26 mouse cellular contexts compared by ENCODE assay signal in genomic region chr11:97978392-97978791, GRCm38 (mm10). TPM values are rescaled to one million over a fixed set of nuclear protein-coding genes. Genes with fewer than 3 reads are reported as not detected.
"Had no signal": no experiment of that assay in that cellular context is flagged by ENCODE, and none has a peak within 500 bp of the region (broad histone marks: within the 10 kb centered on the region; RNA-seq: fewer than 3 reads in every experiment).

No protein-coding gene starts in this region.

- DNase-seq: gastrocnemius, postnatal 14 days; gastrocnemius, postnatal 36 days; heart, adult 18-20 months; heart, postnatal 14 days; heart, postnatal 36 days; kidney, adult 11 months; kidney, adult 2 months; kidney, adult 9 months; kidney, postnatal 14 days; kidney, postnatal 36 days; layer of hippocampus, adult 9-11 months; layer of hippocampus, postnatal 36 days; left cerebral cortex, postnatal 4 days; liver; liver, embryonic 13.5 days had no signal

- H3K27ac ChIP-seq: heart, embryonic 10.5 days; heart, embryonic 13.5 days; hindbrain, embryonic 13.5 days; hindbrain, embryonic 15.5 days; hindbrain, postnatal 0 days; kidney, embryonic 15.5 days; kidney, postnatal 0 days; limb, embryonic 12.5 days; liver, embryonic 13.5 days; liver, embryonic 15.5 days had no signal

- ATAC-seq: hindbrain, postnatal 0 days; intestine, embryonic 16.5 days had no signal

- H3K9me3 ChIP-seq: heart, embryonic 10.5 days; heart, embryonic 13.5 days; hindbrain, embryonic 13.5 days; hindbrain, embryonic 15.5 days; kidney, embryonic 15.5 days; limb, embryonic 12.5 days; liver, embryonic 13.5 days; liver, embryonic 15.5 days had no signal

- H3K27me3 ChIP-seq: kidney, embryonic 15.5 days had no signal

- H3K4me3 ChIP-seq: heart, embryonic 10.5 days; heart, embryonic 13.5 days; hindbrain, embryonic 13.5 days; hindbrain, embryonic 15.5 days; kidney, embryonic 15.5 days; limb, embryonic 12.5 days; liver, embryonic 13.5 days; liver, embryonic 15.5 days had no signal

- H3K9ac ChIP-seq: heart, embryonic 13.5 days; hindbrain, embryonic 13.5 days; hindbrain, embryonic 15.5 days; kidney, embryonic 15.5 days; limb, embryonic 12.5 days; liver, embryonic 13.5 days; liver, embryonic 15.5 days had no signal

- H3K4me1 ChIP-seq: hindbrain, embryonic 15.5 days; kidney, embryonic 15.5 days; liver, embryonic 13.5 days; liver, embryonic 15.5 days had no signal

- H3K36me3 ChIP-seq: heart, embryonic 10.5 days; heart, embryonic 13.5 days; hindbrain, embryonic 13.5 days; hindbrain, embryonic 15.5 days; kidney, embryonic 15.5 days; limb, embryonic 12.5 days; liver, embryonic 13.5 days; liver, embryonic 15.5 days had no signal

- H3K4me2 ChIP-seq: heart, embryonic 13.5 days; hindbrain, embryonic 13.5 days; hindbrain, embryonic 15.5 days; kidney, embryonic 15.5 days; limb, embryonic 12.5 days; liver, embryonic 11.5 days; liver, embryonic 13.5 days; liver, embryonic 15.5 days had no signal

RNA-seq across cellular contexts. Expression of gene Plxdc1, which starts 7.9 kb away (rescaled TPM):
- polyA plus RNA-seq: heart, embryonic 10.5 days; limb, embryonic 12.5 days had no signal
